Mouse (Mus musculus) small intestine, adult 2 months (tissue): ENCODE data around the gene Gm498.

Experiments
- CTCF ChIP-seq: fragments of 200-500 bp; IDR thresholded peaks from 2 replicates; pipeline ENCODE4 v1.5.1; 2012; ENCODE audit warnings: low read depth, mild to moderate bottlenecking, control low read depth, inconsistent platforms, low read length, moderate library complexity, mixed read lengths; ENCODE audit not compliant: insufficient replicate concordance, insufficient read length; ENCODE audit errors: extremely low read depth
- POLR2A ChIP-seq: fragments of 200-500 bp; IDR thresholded peaks from 2 replicates; pipeline ENCODE4 v1.6.1; 2012; ENCODE audit warnings: low read depth, mild to moderate bottlenecking, control low read depth, inconsistent platforms, low read length, moderate library complexity

DNA sequence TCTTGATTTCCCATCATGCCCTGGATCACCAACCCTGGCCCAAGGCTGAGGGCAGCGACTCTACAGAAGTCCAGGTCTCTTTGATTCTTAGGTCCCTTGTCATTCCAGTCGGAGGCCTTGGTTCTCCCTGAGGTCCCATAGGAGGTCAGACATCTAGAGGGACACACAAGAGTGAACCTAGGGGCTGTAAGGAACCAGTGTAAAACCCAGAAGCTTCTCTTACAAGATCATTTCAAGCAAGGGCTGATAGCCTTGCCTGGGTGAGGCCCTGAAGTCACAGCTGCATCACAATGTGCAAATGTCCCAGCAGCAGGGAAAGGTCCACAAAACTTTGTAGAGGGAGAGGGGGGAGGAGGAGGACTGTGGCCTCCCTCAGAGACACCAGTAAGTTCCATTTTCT, at the start of gene Gm498:
- no peak for TF ChIP-seq CTCF
- no peak for TF ChIP-seq POLR2A
